Comparison of ENCODE assay signal across 19 mouse cellular contexts in genomic region chr16:10683193-10684000, GRCm38 (mm10).
DNase-seq lines count a peak whose midpoint lies in the region; ATAC-seq and TF ChIP-seq lines count a peak whose summit lies in the region.
"Had no signal": no experiment of that assay in that cellular context is flagged by ENCODE, and none has a peak within 500 bp of the region (broad histone marks: within the 10 kb centered on the region; RNA-seq: fewer than 3 reads in every experiment).

No protein-coding gene starts in this region.

- H3K27me3 ChIP-seq in forebrain, postnatal 0 days (ENCODE audit: insufficient read depth, low read length), result no peaks in the 10 kb centered on the region
- H3K27me3 ChIP-seq in forebrain, embryonic 10.5 days (ENCODE audit: poor library complexity, severe bottlenecking), result no peaks in the 10 kb centered on the region
- no peaks in the 10 kb centered on the region for H3K27me3 ChIP-seq in thymus, adult 2 months (ENCODE audit: control insufficient read depth, insufficient read depth, low read length)
- H3K27me3 ChIP-seq: heart, embryonic 15.5 days; kidney, embryonic 15.5 days; lung, embryonic 15.5 days; neural tube, embryonic 13.5 days; stomach, embryonic 15.5 days had no signal

- ATAC-seq in forebrain, postnatal 0 days, result peak; percentile 71

- no peaks in the 10 kb centered on the region for H3K9me3 ChIP-seq in forebrain, postnatal 0 days (ENCODE audit: low read length)
- no peaks in the 10 kb centered on the region for H3K9me3 ChIP-seq in forebrain, embryonic 10.5 days
- H3K9me3 ChIP-seq: heart, embryonic 15.5 days; kidney, embryonic 15.5 days; lung, embryonic 15.5 days; midbrain, embryonic 10.5 days; neural tube, embryonic 13.5 days; stomach, embryonic 15.5 days had no signal

- H3K27ac ChIP-seq in forebrain, postnatal 0 days (ENCODE audit: low read depth, low read length), result no peak overlapping the region
- H3K27ac ChIP-seq in forebrain, embryonic 10.5 days, result no peak overlapping the region
- H3K27ac ChIP-seq in thymus, adult 2 months (ENCODE audit: control insufficient read depth, insufficient read depth, low read length), result peak overlapping the region; percentile 95
- H3K27ac ChIP-seq: heart, embryonic 15.5 days; kidney, embryonic 15.5 days; liver, embryonic 14.5 days; lung, embryonic 15.5 days; macrophage; midbrain, embryonic 10.5 days; neural tube, embryonic 13.5 days; stomach, embryonic 15.5 days had no signal

- no peak overlapping the region for H3K4me3 ChIP-seq in forebrain, postnatal 0 days (ENCODE audit: low read depth, low read length)
- no peak overlapping the region for H3K4me3 ChIP-seq in forebrain, embryonic 10.5 days
- H3K4me3 ChIP-seq in thymus, adult 2 months (ENCODE audit: control insufficient read depth, insufficient read depth, low read length), result peak overlapping the region; percentile 37
- H3K4me3 ChIP-seq: heart, embryonic 15.5 days; kidney, embryonic 15.5 days; lung, embryonic 15.5 days; midbrain, embryonic 10.5 days; neural tube, embryonic 13.5 days; stomach, embryonic 15.5 days had no signal

- TF ChIP-seq POLR2A in brain, embryonic 14.5 days (IDR thresholded peaks at IDR 0.05; ENCODE audit: borderline replicate concordance, extremely low read depth, insufficient read depth, insufficient read length, poor library complexity, severe bottlenecking), result no peak
- TF ChIP-seq POLR2A in thymus, adult 2 months (IDR thresholded peaks at IDR 0.05; ENCODE audit: control insufficient read depth, extremely low read depth, insufficient read depth, low read length, poor library complexity), result peak; percentile 50; the same call in 1 of the 2 replicates

- WGBS in forebrain, postnatal 0 days, result 73% methylated on average over 8 of the region's 8 CpGs
- WGBS in forebrain, embryonic 10.5 days, result 89% methylated on average over 8 of the region's 8 CpGs
- 6% methylated on average over 8 of the region's 8 CpGs for WGBS in thymus, adult 2 months

- DNase-seq in forebrain, postnatal 0 days, result no peak
- DNase-seq in forebrain, embryonic 10.5 days (ENCODE audit: extremely low spot score, low spot score), result no peak
- peak; percentile 60 for DNase-seq in CD4-positive helper T cell, adult 2 months (ENCODE audit: low read depth, low spot score)
- DNase-seq in brain, embryonic 14.5 days (ENCODE audit: low read depth), result peak; percentile 45
- peak; percentile 71 for DNase-seq in thymus, adult 2 months
- DNase-seq in layer of hippocampus, postnatal 10 days (ENCODE audit: low spot score in 2 of 2), result no peak
- no peak for DNase-seq in gastrocnemius, adult 18-20 months (ENCODE audit: low spot score)
- no peak for DNase-seq in layer of hippocampus, postnatal 14 days (ENCODE audit: low spot score in 2 of 2)
- DNase-seq: adrenal gland, adult 8-10 months; cerebellum, adult 11 months; spleen, adult 18-20 months had no signal

- H3K9ac ChIP-seq in forebrain, postnatal 0 days, result no peak overlapping the region
- H3K9ac ChIP-seq: heart, embryonic 15.5 days; kidney, embryonic 15.5 days; liver, embryonic 14.5 days; lung, embryonic 15.5 days; neural tube, embryonic 13.5 days; stomach, embryonic 15.5 days had no signal

- H3K4me2 ChIP-seq in forebrain, postnatal 0 days (ENCODE audit: low read depth), result no peak overlapping the region
- H3K4me2 ChIP-seq: heart, embryonic 15.5 days; kidney, embryonic 15.5 days; lung, embryonic 15.5 days; neural tube, embryonic 13.5 days; stomach, embryonic 15.5 days had no signal

- TF ChIP-seq CTCF in forebrain, postnatal 0 days (IDR thresholded peaks at IDR 0.05; ENCODE audit: low read depth), result no peak
- no peak for TF ChIP-seq CTCF in brain, embryonic 14.5 days (IDR thresholded peaks at IDR 0.05; ENCODE audit: borderline replicate concordance, extremely low read depth, insufficient read depth, insufficient read length)
- TF ChIP-seq CTCF in thymus, adult 2 months (IDR thresholded peaks at IDR 0.05; ENCODE audit: borderline replicate concordance, control insufficient read depth, extremely low read depth, insufficient read depth, low read length, poor library complexity), result no peak

- no peaks in the 10 kb centered on the region for H3K36me3 ChIP-seq in forebrain, postnatal 0 days (ENCODE audit: insufficient read depth)
- no peaks in the 10 kb centered on the region for H3K36me3 ChIP-seq in forebrain, embryonic 10.5 days (replicated peaks)
- H3K36me3 ChIP-seq in thymus, adult 2 months (ENCODE audit: control insufficient read depth, insufficient read depth, low read length), result no peaks in the 10 kb centered on the region
- H3K36me3 ChIP-seq: heart, embryonic 15.5 days; kidney, embryonic 15.5 days; lung, embryonic 15.5 days; midbrain, embryonic 10.5 days; neural tube, embryonic 13.5 days; stomach, embryonic 15.5 days had no signal

- no peaks in the 10 kb centered on the region for H3K4me1 ChIP-seq in forebrain, postnatal 0 days (ENCODE audit: insufficient read depth)
- H3K4me1 ChIP-seq in forebrain, embryonic 10.5 days, result no peaks in the 10 kb centered on the region
- H3K4me1 ChIP-seq in thymus, adult 2 months (replicated peaks; ENCODE audit: control insufficient read depth, insufficient read depth, low read length), result peaks cover 63% of the 10 kb centered on the region
- H3K4me1 ChIP-seq: kidney, embryonic 15.5 days; midbrain, embryonic 10.5 days; neural tube, embryonic 13.5 days; stomach, embryonic 15.5 days had no signal

Comparison
In these comparisons a context has a peak if more than half of its experiments do, and no peak if none do; other contexts are left out.
1. DNase-seq: peak in CD4-positive helper T cell, adult 2 months (single experiment), brain, embryonic 14.5 days (single experiment) and thymus, adult 2 months (single experiment); none in forebrain, postnatal 0 days (single experiment), forebrain, embryonic 10.5 days (single experiment), layer of hippocampus, postnatal 10 days (0 of 2), gastrocnemius, adult 18-20 months (single experiment) and layer of hippocampus, postnatal 14 days (0 of 2).